Mouse (Mus musculus): ENCODE measurements around the gene Stoml1.

Stoml1 gene

GRCm38 (mm10) chr9:58308395-58308794 lies 55.4 kb downstream of the Stoml1 start:
- peak; percentile 99 for DNase-seq

- peak; percentile 98 for DNase-seq
Measured at GRCm38 (mm10) chr9:58310043-58310660, 57.2 kb downstream of the Stoml1 start.

- DNase-seq, result peak; percentile 95
Measured at GRCm38 (mm10) chr9:58311191-58311910, 58.4 kb downstream of the Stoml1 start.
